Mouse (Mus musculus): ENCODE measurements around the gene Nos1. TPM values are rescaled to one million over a fixed set of nuclear protein-coding genes. Genes with fewer than 3 reads are reported as not detected.

Gene Nos1
- polyA plus RNA-seq, 1 experiment from 2014 or later = 0.06 TPM

DNA sequence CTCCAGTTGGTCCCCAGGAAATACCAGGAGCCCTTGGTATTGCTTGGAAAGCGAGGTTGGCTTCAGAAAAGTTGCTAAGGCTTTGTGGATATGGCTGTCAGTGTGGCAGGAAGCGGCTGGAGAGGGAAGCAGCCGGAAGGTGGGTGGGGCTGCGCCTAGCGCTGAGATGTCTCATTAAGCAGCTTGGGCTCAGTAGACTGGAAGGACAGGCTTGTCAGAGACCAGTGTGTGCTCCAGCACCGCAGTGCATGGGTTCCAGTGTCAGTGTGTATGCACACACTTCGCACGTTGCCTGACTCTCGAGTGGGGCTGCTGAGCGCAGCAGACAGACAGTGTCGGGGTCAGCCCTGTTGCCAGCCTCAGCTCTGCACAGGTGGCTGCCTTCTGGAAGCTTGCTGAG, 218.8 kb downstream of the Nos1 start:
- 86% methylated on average over 11 of the region's 11 CpGs for WGBS
- no peaks in the 10 kb centered on the region for H3K9me3 ChIP-seq
- DNase-seq (ENCODE audit: low spot score) = no peak
- H3K4me3 ChIP-seq = no peak overlapping the region
- peaks cover 97% of the 10 kb centered on the region for H3K36me3 ChIP-seq
- no peak overlapping the region for H3K27ac ChIP-seq
- peaks cover 24% of the 10 kb centered on the region for H3K4me1 ChIP-seq
- H3K27me3 ChIP-seq (ENCODE audit: insufficient read depth, poor library complexity, severe bottlenecking) = no peaks in the 10 kb centered on the region

DNA sequence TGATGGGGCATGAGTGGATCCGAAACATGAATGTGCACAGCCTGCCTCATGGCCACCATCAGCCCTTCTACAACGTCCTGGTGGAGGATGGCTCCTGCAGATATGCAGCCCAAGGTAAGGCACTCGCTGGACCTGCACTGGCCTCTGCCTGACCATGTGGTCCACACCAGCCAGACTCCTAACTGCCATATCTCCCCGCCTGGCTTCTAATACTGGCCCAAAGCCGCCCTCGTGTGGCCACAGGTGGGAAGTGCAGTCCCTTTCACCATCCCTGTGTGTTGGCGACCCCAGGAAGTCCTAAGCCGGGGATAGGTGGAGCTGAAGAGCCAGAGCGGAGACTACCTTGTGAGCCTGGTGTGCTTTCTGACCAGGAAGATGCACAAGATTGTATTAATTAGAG, 221.2 kb downstream of the Nos1 start:
- Histone ChIP-seq H3K4me1 (peaks cover 24% of the 10 kb centered on the region), H3K36me3 (peaks cover 98% of the 10 kb centered on the region), H3K27ac (no peak overlapping the region), H3K4me3 (no peak overlapping the region), H3K9me3 (no peaks in the 10 kb centered on the region), H3K27me3 (ENCODE audit: insufficient read depth, poor library complexity, severe bottlenecking) (no peaks in the 10 kb centered on the region)
- WGBS = 40% methylated on average over 9 of the region's 9 CpGs
- peak; percentile 87 for DNase-seq (ENCODE audit: low spot score)

DNA sequence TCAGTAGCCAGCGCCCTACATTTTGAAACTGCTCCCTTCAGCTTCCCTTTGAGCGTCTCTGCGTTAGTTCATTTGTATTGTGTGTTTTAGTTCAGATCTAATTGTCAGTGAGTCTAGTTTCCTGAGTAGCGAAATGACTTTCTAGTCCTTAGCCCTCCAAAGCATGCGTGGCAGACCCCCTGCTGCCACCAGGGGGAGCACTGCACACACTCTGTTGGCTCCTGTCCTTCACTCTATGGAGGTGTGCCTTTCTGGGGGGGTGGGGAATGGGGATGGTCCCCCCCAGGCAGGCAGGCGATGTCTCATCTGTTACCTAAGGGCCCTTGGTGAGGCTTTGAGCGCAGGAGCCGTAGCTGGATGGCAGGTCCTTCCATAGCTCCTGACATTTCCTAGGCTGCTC, 223.8 kb downstream of the Nos1 start:
- Histone ChIP-seq H3K27ac (no peak overlapping the region), H3K36me3 (peaks cover 98% of the 10 kb centered on the region), H3K27me3 (ENCODE audit: insufficient read depth, poor library complexity, severe bottlenecking) (no peaks in the 10 kb centered on the region), H3K9me3 (no peaks in the 10 kb centered on the region), H3K4me3 (no peak overlapping the region), H3K4me1 (peaks cover 6% of the 10 kb centered on the region; the same call in 1 of the 2 replicates)
- no peak for DNase-seq (ENCODE audit: low spot score)
- 78% methylated on average over 8 of the region's 8 CpGs for WGBS

DNA sequence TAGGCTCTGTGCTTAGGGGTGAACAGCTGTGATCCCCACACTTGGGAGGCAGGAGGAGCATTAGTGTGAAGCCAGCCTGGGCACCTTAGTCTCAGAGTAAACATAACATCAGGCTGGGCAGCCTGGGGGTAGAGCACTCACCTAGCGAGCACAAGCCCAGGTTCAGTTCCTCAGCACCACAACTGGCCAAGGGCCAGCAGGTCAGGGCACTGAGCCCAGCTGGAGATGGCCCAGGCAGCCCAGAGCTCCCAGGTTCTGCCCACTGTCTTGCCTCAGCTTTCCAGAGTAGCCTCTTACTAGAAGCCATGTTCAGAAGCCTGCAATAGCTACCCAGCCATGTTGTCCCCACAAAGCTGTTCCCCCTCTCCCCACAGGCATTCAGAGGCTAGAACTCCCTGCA, 224.9 kb downstream of the Nos1 start:
- WGBS = 100% methylated on average over 1 of the region's 1 CpGs

DNA sequence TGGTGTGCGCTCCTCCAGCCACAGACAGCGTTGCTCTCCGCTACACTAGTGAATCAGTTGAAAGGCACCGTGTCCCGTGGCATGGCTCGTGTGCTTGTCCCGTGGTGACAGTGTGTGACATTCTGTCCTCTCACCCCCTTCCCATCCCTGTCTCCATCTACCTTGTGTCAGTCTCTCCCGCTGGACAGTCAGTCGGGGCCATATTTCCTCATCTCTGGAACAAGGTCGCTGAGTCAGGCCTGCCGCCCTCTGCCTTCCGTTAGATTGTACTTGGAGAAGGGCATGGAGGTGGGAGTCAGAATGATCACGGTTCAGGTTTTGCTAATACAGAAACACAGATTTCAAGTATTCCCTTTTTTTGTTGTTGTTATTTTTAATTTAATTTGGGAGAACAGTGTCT, 227.5 kb downstream of the Nos1 start:
- Histone ChIP-seq H3K27ac (no peak overlapping the region), H3K36me3 (peaks cover 71% of the 10 kb centered on the region), H3K27me3 (ENCODE audit: insufficient read depth, poor library complexity, severe bottlenecking) (no peaks in the 10 kb centered on the region), H3K9me3 (no peaks in the 10 kb centered on the region), H3K4me1 (peaks cover 5% of the 10 kb centered on the region; the same call in 1 of the 2 replicates), H3K4me3 (no peak overlapping the region)
- whole genome bisulfite sequencing = 91% methylated on average over 13 of the region's 13 CpGs
- DNase-seq (ENCODE audit: low spot score) = no peak

More for the DNA sequence above, 224.9 kb downstream of the Nos1 start:
- Histone ChIP-seq H3K4me1 (peaks cover 5% of the 10 kb centered on the region; the same call in 1 of the 2 replicates), H3K27me3 (ENCODE audit: insufficient read depth, poor library complexity, severe bottlenecking) (no peaks in the 10 kb centered on the region), H3K4me3 (no peak overlapping the region), H3K9me3 (no peaks in the 10 kb centered on the region), H3K27ac (no peak overlapping the region), H3K36me3 (peaks cover 97% of the 10 kb centered on the region)
- DNase-seq (ENCODE audit: low spot score) = no peak

Other genes with a start within 250 kb of the Nos1 start
- 72.2 and 73.5 TPM in 2 replicates for gene Fbxo21, start 195.7 kb downstream of the Nos1 start, polyA plus RNA-seq (2016; fragmentation: Nextera tagmentation; extraction: Ambion mirVana)
- gene Tesc, start 246.7 kb downstream of the Nos1 start, polyA plus RNA-seq (2016; fragmentation: Nextera tagmentation; extraction: Ambion mirVana) = 10.0 and 19.0 TPM in 2 replicates

Measured in heart, embryonic 10.5 days (tissue).